Mouse (Mus musculus) G1E (cell line): ENCODE measurements around the gene Kmt5a.

Experiments used
- CTCF ChIP-seq: IDR thresholded peaks from 2 replicates; pipeline ENCODE4 v1.5.1; 2012; ENCODE audit warnings: low read depth, low read length, inconsistent platforms, mixed read lengths
- GATA1 ChIP-seq: IDR thresholded peaks from 2 replicates; pipeline ENCODE4 v1.6.1; 2012; ENCODE audit warnings: borderline replicate concordance, low read length, inconsistent platforms, mixed read lengths
- GATA2 ChIP-seq: IDR thresholded peaks from 2 replicates; pipeline ENCODE4 v1.6.1; 2012; ENCODE audit warnings: low read depth, low read length, inconsistent platforms, borderline replicate concordance
- TAL1 ChIP-seq: conservative IDR thresholded peaks from 2 replicates; pipeline ENCODE4 v1.6.1; 2012; ENCODE audit warnings: low read depth, low read length, inconsistent platforms, mixed read lengths

GRCm38 (mm10) chr5:124433048-124433447 lies 6.7 kb upstream of the Kmt5a start:
- TF ChIP-seq CTCF (no peak), TAL1 (no peak), GATA1 (no peak), GATA2 (no peak)
